Mouse (Mus musculus) adrenal gland, postnatal 4 days (tissue): ENCODE measurements around the gene Cobll1. TPM values are rescaled to one million over a fixed set of nuclear protein-coding genes. Genes with fewer than 3 reads are reported as not detected.

Source experiments
- DNase-seq, 2 experiments: peaks; one replicate each; pipeline ENCODE4 v3.0.0; 2021 to 2022; ENCODE audit warnings: low spot score in 2 of 2, mixed read lengths in 2 of 2
- total RNA-seq, 2 experiments: library from RNA; stranded (reverse); gene quantifications; 2 replicates each; pipeline ENCODE4 v1.2.3; 2021

Cobll1 gene
- total RNA-seq, 2 experiments from 2014 or later: 148 to 149 TPM

DNA sequence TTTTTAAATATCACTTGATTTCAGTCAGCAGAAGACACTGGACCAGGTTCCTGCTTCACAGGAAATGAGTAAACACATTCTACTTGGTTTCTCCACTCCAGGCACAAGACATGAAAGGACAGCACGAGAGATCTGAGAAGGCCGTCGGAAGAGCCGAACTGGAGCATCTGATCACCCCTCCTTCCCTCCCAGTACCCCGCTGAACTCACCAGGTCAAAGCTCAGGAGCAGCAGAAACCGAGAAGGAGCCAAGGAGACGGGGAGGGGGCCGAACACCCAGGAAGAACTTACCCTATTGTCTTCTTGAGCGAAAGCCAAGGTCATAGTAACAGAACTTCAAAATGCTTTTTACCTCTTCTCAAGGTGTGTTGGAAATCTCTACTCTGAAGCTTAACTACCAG is 39.5 kb downstream of the Cobll1 start:
- DNase-seq: no peak

DNA sequence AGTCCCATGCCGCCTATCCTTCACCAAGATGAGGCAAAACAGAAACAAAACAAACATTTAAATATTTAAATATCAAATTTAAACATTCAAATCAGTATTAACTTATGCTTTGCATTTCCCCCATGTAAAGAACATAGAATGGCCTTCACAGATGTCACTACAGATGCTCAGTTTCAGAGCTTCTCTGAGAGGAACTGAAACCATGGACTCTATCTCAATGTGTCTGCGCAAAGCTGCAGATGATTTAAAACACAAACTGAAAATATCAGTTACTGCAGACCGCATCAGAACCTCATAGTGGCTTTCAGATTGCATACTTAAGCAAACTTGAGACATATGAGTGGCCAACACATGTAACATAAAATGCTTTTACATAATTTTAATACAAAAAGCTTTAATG is 40.6 kb downstream of the Cobll1 start:
- DNase-seq: no peak

DNA sequence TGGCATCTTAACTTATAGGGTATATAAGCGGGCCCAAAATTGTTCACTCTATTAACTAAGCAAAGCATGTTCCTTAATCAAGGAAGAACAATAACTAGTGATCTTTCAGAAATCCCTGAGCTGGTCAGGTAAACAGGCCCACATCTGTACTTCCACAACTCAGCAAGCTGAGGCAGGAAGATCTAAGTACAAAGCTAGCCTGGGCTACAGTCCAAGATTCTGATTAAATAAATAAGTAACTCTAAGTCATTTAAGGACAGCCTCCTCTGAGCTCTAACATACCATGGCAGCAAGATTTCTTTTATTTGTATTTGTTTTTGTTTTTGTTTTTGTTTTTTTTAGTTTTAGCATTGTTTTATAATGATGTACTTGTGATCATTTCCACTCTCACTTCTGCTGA is 42.2 kb downstream of the Cobll1 start:
- DNase-seq: no peak

DNA sequence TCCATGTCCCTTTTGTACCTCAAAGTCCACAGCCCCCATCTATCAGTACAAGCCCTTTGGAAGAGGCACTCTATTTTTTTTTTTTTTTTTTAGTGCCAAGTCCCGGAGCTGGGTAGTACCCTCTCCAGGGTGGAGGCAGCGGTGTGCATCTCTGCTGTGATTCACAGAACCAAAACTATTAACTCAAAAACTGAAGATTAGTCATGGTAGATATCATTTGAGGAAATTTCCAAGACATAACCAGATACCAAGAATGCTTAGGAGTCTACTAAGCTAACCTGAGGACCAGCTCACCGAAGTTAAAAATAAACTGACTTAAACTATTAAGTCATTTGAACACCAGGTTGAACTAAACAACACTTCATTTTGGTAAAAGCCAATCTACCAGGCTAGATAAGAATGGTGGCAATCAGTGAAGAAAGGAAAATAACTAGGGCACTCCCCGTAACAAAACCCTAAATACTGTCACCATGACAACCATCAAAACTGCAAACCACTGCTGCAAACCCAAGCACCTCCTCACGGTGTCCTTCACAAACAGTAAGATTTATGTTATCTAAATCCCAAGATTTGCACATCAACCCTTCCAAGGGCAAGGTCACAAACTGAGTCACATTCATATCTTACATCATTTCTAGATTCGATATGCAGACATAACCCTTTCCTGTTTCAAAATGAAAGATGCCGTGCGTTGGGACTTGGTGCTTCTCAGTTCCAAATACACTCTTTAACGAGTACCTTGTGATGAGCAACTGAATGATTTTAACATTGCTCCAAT is 43.8 kb downstream of the Cobll1 start:
- no peak for DNase-seq

DNA sequence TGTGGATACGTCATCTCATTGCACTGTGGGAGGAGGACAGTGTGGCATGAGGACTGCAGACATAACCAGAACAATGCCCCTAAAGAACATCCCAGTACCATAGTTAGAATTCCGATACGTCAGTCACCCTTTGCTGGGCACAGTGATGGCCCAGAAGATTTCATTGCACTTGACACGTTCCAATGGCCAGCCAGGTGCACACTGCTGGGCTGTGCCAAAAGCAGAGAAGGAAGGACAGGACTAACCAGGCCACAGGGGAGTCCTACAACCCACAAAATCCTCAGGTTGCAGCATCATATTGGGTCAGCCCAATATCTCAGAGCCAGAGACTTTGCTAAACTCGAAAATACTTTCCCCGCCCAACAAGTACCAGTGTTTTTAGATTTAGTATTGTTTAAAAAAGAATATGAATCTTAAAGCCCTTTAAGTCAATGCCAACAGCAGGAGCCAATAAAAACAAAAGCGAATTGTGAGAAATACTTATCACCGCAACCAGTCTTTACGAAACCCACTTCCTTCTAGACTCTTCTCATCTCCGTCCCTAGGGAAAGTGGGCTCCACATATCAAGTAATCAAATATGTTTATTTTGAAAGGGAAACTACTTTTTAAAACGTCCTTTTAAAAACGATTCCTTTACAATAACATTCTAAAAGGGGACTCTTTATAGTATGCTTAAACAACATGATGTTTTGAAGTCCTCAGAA is 46.0 kb downstream of the Cobll1 start:
- DNase-seq: no peak

DNA sequence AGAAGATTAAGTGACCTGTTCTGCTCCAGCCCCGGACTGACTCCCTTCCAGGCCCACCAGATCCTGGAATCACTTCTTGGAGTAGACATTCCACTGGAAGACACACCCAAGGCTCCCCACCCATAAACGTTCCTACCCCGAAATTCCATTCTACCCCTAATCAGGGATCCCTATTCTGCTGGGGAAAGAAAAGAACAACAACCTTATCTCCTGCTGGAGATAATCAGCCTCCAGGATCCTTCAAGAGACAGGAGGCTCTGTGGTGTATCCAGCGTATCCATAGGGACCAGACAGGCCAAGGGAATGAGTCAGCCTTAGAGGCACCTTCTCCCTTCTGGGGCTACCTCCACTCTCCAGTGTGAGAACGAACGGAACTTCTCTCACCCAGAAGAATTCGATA is 47.8 kb downstream of the Cobll1 start:
- no peak for DNase-seq

DNA sequence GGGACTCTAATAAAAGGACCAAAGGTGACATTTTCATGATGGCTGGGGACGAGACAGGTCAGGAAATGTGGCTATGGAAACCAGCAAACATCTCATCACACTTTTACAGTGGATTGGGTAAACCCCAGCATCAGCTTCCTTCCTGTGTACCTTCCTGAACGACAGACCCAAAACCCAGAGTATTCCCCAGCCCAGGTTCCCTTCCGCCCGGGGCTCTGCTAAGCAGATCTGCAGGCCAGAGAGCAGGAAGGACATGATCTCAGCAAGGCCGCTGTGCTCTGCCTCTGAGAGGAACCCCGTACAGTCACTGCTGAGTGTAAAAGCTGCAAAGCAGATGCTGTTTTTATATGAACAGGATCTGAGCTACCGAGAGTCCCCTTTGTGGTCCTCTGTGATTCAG is 49.9 kb downstream of the Cobll1 start:
- no peak for DNase-seq

DNA sequence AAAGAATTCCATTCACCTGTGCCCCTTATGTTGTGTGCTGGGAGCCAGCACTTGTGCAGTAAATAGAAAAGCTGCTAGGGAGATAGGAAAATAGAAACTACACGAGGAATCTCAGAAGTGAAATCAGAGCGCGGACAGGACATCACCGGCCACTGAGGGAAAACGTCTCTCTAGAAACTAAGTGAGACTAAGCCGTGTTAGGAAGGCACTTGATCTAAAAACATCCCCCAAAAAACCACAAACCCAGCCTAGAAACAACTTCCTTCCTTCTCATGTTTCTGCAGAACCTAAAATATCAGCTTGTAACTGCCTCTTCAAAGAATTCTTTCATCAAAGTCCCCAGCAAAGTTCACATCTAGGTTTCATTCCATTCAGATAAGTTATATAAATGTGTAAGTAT is 50.6 kb downstream of the Cobll1 start:
- DNase-seq: no peak

DNA sequence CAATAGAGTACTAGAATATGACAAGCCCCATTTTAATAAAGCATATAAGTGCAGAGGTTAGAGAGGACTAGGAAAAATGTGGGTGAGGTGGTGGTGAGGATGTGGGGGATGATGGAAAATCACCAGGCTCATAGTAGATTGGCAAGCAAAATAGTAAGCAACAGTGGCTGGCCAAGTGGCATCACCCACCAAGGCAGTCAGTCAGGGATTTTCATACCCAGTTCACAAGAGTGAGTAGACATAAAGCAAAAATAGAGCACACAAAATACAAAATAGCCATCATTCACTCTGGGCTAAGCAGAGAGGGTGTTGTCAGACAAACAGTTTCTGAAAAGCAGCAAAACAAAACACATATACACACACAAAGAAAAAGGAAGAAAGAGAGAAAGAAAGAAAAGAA is 51.6 kb downstream of the Cobll1 start:
- DNase-seq: no peak

DNA sequence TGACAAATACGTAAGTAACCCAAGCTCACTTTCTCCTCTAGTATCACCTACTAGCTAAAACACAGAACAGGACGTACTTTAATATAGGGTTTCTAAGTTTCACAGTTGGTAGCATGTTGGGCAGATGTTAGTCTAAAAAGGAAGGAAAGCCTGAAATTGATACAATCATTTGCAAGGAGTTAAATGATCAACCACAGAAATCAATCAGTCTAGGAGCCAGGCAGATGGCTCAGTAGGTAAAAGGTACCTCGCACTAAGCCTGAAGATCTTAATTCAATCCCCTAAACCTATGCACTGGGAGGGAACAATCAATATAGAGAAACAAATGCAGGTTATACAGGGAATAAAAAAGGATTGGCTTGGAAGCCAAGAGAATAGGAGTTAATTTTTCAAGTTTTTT is 52.0 kb downstream of the Cobll1 start:
- no peak for DNase-seq

DNA sequence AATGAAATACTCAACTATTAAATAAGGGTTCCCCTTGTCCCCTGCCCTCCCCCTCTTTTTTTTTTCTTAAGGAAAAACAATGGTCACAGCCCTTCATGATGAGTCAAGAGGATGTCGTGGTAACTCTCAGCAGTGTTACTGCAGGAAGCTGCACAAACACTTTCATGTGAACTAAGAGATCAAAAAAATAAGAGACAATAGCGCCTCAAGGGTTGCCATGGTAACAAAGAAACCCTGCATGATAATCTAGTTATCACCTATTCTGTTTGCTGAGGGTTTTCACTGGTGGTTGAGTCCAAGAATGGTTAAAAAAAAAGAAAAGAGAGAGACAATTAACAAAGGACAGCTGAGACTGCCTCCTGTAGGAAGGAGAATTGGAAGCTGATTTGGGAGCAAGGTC is 56.5 kb downstream of the Cobll1 start:
- no peak for DNase-seq

DNA sequence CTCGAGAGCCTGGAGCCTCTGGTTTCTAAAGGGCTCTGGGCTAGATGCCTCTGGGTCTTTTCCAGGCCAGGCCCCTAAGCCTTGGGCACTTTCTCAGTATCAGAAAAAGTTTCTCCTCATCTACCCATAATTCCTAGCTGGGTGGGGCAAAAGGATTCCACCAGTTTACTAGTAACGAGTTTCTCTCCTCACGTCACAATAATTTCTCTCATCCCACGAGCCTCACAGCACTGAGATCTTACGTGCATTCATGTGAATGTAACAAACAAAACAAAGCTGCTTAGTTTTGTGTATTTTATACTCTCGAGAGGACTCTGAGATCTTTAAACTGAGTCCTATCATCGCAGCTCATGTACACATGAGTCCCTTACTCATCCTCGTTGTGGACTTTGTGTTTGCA is 57.5 kb downstream of the Cobll1 start:
- no peak for DNase-seq

DNA sequence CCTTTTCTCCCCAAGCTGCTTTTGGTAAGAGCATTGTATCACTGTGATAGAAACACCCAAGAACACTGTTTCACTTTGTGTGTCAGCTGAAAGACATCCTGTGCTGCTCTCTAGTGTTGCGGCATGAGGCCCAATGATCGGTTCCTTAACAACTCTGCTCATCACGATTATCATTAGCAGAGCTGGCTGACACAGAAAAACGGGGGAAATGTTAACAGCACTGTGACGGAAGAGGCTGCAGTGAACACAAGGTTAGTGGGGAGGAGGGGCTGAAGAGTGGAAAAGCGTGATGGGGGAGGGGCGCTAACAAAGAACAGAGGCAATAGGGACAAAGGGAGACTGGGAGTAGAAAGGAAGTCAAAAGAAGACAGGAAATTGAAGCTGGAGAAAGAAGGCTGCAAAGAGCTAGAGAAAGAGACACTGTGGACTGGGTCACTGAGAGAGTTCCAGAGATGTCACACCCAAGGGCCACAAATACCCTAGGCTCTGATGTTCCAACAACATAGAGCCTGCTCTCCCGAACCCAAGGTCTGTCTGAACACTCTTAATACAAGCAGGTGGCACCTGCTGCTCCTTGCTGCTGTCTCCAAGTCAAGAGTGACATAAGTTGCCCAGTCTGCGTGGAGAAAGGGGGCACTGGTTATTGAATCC is 58.0 kb downstream of the Cobll1 start:
- no peak for DNase-seq

DNA sequence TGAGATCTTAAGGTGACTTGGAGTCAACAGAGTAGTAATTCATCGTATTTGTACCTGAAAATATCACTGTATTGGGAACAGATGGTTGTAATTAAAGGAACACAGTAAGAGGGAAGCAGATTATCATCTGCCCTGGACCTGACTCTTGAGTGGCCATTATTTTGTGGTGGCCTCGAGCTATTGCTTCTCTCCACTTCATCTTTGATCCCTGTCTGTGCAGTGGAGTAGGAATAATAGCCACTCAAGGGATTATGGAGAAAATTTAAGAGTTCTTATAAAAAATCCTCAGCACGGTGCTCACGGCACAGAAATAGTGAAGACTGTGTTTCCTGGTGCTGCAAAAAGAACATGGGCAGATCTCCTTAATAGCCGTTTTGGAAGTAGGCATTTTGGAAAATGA is 63.6 kb downstream of the Cobll1 start:
- DNase-seq: no peak

DNA sequence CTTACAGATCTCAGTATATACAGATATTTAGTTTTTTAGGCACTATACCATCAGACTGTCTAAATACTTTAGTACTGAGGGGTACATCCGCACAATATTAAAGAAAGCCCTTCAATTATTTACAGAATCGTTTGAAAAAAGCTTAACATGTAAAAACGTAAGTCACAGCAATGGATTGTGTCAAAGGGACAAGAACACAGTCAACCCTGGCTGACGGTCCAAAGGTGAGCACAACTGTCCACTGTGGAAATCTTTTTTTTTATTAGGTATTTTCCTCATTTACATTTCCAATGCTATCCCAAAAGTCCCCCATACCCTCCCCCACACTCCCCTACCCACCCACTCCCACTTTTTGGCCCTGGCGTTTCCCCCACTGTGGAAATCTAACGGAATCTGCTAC is 67.1 kb downstream of the Cobll1 start:
- DNase-seq: no peak

DNA sequence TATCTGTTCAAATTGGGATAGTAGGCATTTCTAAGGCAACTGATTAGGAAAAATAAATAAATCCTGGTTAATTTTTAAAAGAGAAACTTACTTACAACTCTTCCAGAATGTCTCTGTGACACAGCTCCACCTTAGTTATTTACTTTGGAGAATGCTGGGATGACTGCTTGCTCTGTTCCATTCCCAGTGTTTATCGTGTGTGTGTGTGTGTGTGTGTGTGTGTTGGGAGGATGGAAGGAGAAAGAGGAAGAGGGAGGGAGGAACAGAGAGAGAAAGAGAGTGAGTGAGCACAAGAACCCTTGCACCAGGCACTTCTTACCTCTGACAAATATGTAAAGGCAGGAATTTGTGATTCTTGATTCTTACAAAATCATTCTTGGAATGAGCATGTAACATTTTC is 67.7 kb downstream of the Cobll1 start:
- no peak for DNase-seq

DNA sequence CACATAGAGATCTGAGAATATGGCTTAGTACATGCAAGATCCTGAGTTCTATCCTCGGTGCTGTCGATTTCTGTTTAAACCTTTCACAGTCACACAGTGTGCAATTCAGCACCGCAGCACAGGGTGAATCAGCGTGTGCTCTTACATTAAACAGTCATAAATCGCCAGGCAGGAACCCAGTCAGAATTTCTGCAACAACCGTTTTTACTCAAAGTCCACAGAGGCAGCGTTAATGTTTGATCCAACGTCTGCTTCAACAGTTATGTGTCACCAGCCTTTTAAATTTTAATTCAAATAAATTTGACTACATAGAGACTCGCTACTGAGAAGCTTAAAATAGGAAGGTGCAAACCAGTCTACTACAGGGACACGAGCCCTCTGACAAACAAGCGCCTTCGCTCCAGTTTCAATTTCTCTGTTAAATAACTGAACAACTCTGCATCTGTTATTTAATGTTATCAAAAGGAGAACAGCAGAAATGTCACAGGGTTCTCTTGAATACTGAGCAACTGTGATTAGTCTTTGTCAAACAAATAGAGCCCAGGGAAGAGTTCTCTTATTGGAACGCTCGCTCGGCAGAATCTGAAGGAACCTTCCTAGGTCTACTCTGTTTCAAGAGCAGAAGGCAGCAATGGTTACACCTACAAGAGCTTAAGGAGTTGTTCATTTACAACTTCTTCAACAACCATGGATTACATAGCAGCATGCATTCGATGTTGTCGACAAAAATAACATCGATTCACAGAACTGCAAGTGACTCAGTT is 68.3 kb downstream of the Cobll1 start:
- DNase-seq: no peak

DNA sequence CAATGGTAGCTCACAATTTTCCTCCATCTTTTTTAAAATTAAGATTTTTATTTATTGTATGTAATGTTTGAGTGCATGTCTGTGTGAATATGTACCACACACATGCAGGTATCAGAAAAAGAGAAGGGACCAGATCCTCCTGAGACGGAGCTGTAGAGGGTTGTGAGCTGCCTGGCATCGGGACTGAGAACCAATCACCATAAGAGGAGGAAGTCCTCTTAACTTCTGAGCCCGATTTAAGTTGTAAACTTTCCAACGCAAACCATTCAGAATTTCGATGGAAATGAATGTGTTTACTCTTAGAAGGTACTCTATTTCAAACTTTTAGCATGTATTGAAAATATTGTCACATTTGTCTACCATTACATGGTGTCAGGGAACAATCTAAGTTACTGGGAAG is 68.9 kb downstream of the Cobll1 start:
- DNase-seq: no peak

DNA sequence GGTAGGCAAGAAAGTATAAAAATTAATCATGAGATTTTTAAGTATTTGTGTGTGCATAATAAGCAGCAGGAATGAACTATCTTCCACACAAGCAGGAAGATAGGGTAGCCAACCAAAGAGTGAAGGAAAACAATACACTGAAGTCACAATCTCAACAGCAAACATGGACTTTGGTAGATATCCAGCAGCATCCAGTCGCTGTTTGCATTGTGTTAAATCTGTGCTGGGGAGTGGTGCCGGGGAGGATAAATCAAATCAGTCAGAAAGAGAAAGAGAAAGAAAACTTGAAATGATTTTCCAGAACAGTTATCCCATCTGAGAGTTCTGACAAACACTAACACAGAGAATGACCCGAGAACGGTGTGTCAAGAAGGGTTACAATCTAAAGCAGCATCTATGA is 75.2 kb downstream of the Cobll1 start:
- no peak for DNase-seq

DNA sequence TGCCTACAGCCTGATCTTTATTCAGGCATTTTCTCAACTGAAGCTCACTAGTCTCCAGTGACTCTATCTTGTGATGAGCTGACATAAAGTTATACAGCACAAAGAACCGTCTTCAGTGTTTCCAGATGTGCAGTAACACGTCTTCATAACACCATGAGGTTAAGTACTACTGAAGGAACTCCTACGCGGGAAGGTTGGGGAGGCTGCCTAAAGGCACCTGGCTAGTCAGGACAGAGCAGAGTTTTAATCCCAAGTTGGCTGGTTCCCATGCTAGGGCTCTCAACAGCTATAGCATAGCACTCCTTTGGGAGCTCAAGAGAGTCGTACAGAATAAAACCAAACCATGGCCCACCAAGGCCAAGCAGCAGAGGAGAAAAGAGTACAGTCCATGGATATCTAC is 76.6 kb downstream of the Cobll1 start:
- no peak for DNase-seq

DNA sequence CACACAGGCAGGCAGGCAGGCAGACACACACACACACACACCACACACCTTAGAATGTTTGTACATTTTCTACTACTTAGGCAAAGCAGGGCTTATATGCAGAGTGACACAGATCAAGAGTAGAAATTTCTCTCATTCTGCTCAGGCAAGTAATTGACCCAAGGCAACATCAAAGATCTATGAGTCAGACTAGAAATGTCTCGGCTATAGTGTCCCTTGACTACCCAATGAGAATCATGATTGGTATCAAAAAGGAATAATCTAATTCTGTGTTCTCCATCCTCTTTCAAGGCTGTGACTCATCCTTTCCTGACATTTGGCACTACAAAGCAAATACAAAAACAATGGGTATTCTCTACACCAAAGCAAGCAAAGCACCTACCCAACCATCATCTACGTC is 77.5 kb downstream of the Cobll1 start:
- DNase-seq: no peak
